Mouse (Mus musculus) macrophage (primary cell): Measurements from ENCODE around the gene Cdh15. TPM values are rescaled to one million over a fixed set of nuclear protein-coding genes. Genes with fewer than 3 reads are reported as not detected.

ENCODE experiments used
- H3K27ac ChIP-seq: fragments of 350-480 bp; formaldehyde crosslinking; 2 replicates; pipeline ENCODE4 v1.9.0; 2021
- H3K36me3 ChIP-seq: fragments of 350-480 bp; formaldehyde crosslinking; 2 replicates; pipeline ENCODE4 v1.9.0; 2021; ENCODE audit errors: inconsistent target
- H3K4me3 ChIP-seq: fragments of 350-480 bp; formaldehyde crosslinking; 2 replicates; pipeline ENCODE4 v1.9.0; 2021; ENCODE audit errors: inconsistent target
- H3K79me2 ChIP-seq: fragments of 350-480 bp; formaldehyde crosslinking; 2 replicates; pipeline ENCODE4 v1.9.0; 2021; ENCODE audit errors: inconsistent target
- WGBS: methylation state at CpG from one replicate; pipeline ENCODE4 v1.1.7; 2026; ENCODE audit warnings: inconsistent platforms; ENCODE audit not compliant: missing documents; 5-methylcytosine and 5-hydroxymethylcytosine counted together
- polyA plus RNA-seq: library from polyadenylated mRNA; stranded (reverse); fragments of 250-400 nt; gene quantifications from 3 replicates; pipeline ENCODE4 v1.2.4, GENCODE M21; 2018; ENCODE audit warnings: inconsistent platforms

Cdh15 gene
- polyA plus RNA-seq, 1 experiment from 2014 or later: not detected

DNA sequence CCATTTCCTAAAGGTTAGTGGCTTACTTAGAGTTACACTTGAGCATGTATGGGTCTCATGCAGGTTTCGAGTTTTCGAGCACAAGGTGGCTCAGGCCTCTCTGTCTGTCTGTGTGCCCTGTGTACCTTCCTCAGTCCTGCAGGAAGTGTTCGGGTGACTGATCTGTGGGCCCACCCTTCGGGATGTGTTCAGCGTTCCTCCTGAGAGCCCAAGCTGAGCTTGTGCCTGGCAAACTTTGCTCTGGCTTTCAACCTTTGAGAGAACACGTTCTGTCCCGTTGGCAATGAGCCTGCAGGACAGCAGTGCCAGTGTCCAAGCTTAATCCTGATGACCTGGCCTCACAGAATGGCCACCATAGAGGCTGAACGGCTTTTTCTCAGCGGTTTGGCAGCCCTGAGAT, 22.8 kb upstream of the Cdh15 start:
- Histone ChIP-seq H3K79me2 (no peaks in the 10 kb centered on the region), H3K36me3 (no peaks in the 10 kb centered on the region), H3K27ac (no peak overlapping the region), H3K4me3 (no peak overlapping the region)
- 63% methylated on average over 9 of the region's 9 CpGs for WGBS

DNA sequence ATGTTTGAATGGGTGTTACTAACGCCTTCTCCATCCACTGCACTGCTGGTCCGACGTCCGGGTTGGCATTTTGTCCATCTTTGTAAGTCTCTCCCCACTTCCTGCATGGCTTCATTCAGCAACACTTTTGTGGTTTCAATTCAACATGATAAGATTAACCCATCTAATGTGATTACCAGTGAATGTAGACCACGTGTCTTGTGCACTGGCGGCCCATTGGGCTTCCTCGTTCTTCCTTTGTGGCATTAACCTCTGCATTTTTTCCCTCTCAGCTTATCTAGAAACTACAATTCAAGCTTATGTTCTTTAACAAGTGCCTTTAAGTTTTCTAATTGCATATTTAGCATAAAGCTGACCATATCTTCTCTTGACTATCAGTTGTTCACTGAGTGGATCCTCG, 22.4 kb upstream of the Cdh15 start:
- Histone ChIP-seq H3K27ac (no peak overlapping the region), H3K79me2 (no peaks in the 10 kb centered on the region)
- 36% methylated on average over 8 of the region's 8 CpGs for WGBS

DNA sequence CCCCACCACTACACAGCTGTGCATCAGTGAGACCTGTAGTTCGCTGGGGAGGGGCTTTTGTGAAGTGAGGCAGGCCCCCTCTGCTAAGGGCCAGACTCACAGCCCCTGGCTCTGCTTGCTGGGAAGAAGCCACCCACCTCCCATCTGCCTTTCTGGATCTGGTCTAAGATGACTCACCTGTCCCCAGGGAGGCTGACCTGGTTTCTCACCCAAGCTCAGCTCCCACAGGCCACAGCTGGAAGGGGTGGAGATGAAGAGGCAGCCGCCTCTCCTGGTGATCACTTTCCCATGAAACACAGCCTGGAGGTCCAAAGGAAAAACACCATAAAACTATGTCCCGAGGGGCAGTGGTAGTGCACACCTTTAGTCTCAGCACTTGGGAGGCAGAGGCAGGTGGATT, 18.4 kb upstream of the Cdh15 start:
- Histone ChIP-seq H3K36me3 (no peaks in the 10 kb centered on the region), H3K79me2 (no peaks in the 10 kb centered on the region), H3K27ac (no peak overlapping the region), H3K4me3 (no peak overlapping the region)
- 92% methylated on average over 3 of the region's 3 CpGs for WGBS

More for the DNA sequence above, 22.4 kb upstream of the Cdh15 start:
- Histone ChIP-seq H3K4me3 (no peak overlapping the region), H3K36me3 (no peaks in the 10 kb centered on the region)

DNA sequence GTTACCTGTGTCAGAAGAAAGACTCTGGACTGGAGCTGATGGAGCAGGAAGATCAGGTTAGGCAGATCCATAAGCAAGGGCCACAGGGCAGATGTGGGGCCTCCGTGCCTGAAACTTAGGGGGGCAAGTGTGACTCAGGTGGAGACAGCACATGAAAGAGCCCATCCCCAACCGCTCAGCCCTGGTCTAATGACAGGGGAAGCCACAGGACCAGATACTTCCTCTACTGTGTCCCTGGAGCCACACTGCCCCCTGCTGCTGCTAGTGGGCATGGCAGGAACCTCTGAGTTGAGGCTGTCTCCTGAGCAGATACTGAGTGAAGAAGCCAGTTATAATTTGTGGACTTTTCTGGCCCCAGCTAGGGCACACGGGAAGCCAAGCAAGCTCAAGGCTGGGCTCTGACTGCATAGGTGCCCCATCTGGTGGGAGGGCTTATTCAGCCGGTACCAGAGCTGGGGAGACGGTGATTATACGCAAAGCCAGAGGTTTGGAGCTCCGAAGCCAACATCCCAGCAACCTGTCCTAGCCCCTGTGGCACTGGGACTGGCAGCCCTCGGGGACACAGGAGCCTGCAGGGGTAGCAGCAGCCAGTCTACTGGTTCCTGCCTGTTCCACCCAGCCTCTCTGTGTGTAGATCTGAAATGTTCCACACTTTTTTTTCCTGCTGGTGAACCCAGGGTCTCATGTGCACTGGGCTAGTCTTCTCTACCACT, 17.3 kb upstream of the Cdh15 start:
- Histone ChIP-seq H3K27ac (no peak overlapping the region), H3K4me3 (no peak overlapping the region), H3K36me3 (no peaks in the 10 kb centered on the region), H3K79me2 (no peaks in the 10 kb centered on the region)
- 37% methylated on average over 7 of the region's 8 CpGs for WGBS

DNA sequence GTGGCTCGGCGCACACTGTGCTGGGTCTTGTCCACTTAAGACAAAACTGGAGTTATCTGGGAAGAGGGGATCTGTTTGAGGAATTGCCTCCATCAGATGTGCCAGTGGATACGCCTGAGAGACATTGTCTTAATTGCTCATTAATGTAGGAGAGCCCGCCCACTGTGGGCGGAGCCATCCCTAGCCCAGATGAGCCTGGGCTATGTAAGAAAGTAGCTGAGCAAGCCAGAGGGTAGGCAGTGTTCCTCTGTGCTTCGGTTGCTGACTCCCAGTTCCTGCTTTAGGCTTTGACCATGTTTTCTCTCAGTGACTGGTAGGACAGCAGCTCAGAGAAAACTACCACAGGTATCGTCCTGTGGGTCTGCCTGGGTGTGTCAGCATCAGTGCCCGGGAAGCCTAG, 13.3 kb upstream of the Cdh15 start:
- WGBS: 85% methylated on average over 8 of the region's 8 CpGs
- H3K36me3 ChIP-seq: no peaks in the 10 kb centered on the region
- H3K27ac ChIP-seq: no peak overlapping the region
- no peak overlapping the region for H3K4me3 ChIP-seq
- no peaks in the 10 kb centered on the region for H3K79me2 ChIP-seq

DNA sequence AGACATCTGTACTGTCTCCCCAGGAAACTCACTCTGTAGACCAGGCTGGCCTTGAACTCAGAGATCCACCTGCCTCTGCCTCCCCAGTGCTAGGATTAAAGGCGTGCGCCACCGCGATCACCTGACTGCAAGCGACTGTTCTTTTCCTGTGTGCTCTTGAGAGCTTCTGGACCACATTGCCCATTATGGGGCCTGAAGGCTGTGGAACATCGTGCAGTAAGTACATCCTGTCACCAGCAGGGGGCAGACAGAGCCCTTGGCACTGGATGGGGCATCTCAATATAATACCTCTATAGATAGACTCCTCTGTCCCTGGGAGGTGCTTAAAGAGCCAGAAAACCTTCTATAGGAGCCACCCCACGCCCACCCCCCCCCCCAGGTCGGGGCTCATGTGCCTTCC, 12.8 kb upstream of the Cdh15 start:
- no peaks in the 10 kb centered on the region for H3K79me2 ChIP-seq
- WGBS: 14% methylated on average over 8 of the region's 8 CpGs
- H3K36me3 ChIP-seq: no peaks in the 10 kb centered on the region
- no peak overlapping the region for H3K4me3 ChIP-seq
- no peak overlapping the region for H3K27ac ChIP-seq

DNA sequence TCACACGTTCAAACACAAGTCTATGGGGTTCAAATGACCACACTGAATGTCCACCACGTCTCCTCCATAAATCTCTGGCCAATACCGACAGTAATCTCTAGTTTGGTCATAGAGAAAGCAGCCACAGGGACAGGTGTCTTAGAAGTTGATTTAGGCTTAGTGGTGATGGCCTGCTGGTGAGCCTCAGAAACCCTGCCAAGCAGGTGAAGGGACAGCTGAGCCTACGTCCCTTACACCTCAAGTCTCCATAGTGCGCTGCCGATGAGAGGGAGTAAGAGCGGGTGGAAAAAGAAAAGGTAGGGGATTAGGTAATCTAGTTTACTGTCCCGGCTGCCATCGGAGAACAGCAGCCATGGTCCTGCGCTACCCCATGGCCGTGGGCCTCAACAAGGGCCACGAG, 11.6 kb upstream of the Cdh15 start:
- H3K79me2 ChIP-seq: no peaks in the 10 kb centered on the region
- no peak overlapping the region for H3K4me3 ChIP-seq
- H3K27ac ChIP-seq: no peak overlapping the region
- H3K36me3 ChIP-seq: no peaks in the 10 kb centered on the region
- 90% methylated on average over 12 of the region's 12 CpGs for WGBS

DNA sequence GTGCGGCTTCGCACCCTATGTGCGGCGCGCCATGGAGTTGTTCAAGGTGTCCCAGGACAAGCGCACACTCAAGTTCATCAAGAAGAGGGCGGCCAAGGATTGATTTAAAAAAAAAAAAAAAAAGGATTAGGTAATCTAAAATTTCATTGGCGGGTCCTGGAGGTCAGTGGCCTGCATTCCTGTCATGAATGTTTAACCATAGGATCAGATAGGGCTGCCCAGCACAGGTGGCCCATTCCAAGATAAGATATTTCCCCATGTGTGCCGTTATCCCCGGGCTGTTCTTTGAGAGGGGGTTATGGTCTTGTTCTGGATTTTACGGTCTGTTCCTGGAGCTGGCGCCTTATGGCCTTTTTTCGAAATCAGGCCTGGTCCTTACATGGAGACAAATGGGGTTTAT, 11.1 kb upstream of the Cdh15 start:
- no peaks in the 10 kb centered on the region for H3K36me3 ChIP-seq
- no peak overlapping the region for H3K4me3 ChIP-seq
- WGBS: 94% methylated on average over 13 of the region's 13 CpGs
- no peaks in the 10 kb centered on the region for H3K79me2 ChIP-seq
- no peak overlapping the region for H3K27ac ChIP-seq

DNA sequence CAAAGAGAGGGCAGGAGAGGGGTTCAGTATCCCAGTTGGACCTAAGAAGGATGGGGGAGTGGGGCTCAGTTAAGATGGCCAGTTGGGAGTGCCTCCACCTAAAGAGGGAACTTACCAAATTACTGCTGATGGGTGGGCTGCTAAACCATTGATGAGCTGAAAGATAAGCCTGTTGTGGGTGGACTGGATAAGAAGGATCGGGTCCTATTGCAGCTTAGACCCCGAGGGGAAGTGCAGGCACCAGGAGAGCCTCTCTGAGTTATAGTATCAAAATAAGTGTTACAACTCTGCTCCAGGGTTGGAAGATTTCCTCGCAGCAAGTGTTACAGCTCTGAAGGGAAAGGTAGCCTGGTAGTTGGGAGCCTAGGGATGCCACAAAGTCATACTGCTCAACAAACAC, 3.6 kb upstream of the Cdh15 start:
- no peak overlapping the region for H3K27ac ChIP-seq
- no peaks in the 10 kb centered on the region for H3K79me2 ChIP-seq
- 53% methylated on average over 3 of the region's 3 CpGs for WGBS
- no peak overlapping the region for H3K4me3 ChIP-seq
- no peaks in the 10 kb centered on the region for H3K36me3 ChIP-seq

DNA sequence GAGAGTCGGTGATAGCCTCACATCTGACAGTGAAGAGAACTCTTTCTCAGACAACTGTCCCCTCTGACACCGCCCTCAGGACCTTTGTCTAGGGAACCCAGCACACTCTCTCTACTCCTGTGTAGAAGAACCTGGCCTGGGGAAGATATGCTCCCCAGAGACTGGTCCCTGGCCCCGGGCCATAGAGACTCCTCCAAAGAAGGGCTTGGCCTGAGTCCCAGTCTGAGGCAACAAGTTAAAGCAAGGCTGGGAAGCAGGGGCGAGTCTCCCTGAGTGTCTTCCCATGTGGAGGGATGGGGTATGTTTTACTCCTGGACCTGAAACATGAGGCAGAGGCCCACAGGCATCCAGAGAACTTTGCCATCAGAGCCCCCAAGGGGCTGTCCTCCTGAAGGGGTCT, 2.1 kb upstream of the Cdh15 start:
- H3K79me2 ChIP-seq: no peaks in the 10 kb centered on the region
- H3K27ac ChIP-seq: no peak overlapping the region
- H3K4me3 ChIP-seq: no peak overlapping the region
- H3K36me3 ChIP-seq: no peaks in the 10 kb centered on the region
- 78% methylated on average over 4 of the region's 4 CpGs for WGBS

DNA sequence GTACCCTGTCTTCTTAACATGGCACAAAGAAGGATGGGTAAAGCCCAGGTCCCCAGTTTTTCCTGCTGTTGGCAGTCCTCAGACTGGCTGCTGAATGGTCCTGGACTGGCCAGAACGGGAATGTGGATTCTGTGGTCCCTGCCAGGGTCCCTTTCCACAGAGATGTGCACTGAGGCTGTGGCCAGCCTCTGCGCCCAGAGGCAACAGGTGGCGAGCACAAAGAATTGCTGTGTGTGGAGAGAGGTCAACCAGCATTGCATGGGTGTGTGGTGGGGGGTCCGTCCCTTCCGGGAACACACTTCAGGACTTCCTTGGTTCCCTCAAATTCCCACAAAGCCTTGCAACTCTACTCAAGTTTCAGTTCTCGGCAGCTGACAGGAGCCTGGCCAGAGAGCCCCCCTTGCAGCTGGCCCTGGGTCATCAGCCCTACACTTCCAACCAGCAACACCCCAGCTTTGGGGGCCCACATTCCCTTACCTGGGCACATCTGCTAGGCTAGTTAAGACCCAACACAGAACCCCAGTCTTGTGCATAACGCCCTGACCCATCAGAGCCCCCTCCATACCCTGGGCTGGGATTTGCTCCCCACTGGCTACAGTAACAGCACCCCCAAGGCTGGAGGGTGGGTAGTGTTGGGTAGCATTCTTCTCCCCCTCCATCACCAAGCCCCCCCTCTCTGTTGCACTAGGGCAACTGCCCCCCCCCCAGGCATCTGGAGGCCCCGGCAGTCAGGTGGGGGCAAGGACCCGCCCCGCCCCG, 1.6 kb downstream of the Cdh15 start:
- no peak overlapping the region for H3K27ac ChIP-seq
- H3K36me3 ChIP-seq: no peaks in the 10 kb centered on the region
- 97% methylated on average over 7 of the region's 11 CpGs for WGBS
- H3K79me2 ChIP-seq: no peaks in the 10 kb centered on the region
- no peak overlapping the region for H3K4me3 ChIP-seq

DNA sequence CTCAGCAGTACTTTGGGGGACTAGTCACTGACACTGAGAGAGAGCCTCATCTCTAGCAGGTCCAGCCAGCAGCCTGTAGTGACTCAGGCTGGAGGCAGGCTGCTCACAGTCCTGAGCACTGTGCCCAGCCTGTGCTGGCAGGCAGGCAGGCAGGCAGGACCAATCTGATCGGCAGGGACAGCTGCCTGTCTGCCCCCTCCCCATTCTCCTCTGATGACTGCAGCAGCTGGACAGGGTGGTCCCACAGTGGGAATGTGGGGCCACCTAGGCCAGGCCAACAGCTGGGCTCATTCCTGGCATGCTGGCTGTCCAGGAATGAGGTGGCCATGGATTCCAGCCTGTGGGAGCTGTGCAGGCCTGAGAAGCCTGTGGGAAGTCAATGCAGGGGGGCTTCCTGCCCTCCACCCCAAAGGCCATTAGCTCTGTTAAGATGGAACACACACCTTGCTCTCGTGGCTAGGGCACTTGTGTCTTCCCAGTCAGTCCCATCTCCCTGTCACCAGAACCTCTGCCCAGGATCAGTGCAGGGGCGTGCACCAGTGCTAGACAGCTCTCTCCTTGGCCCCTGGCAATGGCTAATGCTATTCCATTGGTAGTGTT, 3.0 kb downstream of the Cdh15 start:
- H3K4me3 ChIP-seq: no peak overlapping the region
- no peak overlapping the region for H3K27ac ChIP-seq
- H3K36me3 ChIP-seq: no peaks in the 10 kb centered on the region
- no peaks in the 10 kb centered on the region for H3K79me2 ChIP-seq
- 88% methylated on average over 3 of the region's 3 CpGs for WGBS

DNA sequence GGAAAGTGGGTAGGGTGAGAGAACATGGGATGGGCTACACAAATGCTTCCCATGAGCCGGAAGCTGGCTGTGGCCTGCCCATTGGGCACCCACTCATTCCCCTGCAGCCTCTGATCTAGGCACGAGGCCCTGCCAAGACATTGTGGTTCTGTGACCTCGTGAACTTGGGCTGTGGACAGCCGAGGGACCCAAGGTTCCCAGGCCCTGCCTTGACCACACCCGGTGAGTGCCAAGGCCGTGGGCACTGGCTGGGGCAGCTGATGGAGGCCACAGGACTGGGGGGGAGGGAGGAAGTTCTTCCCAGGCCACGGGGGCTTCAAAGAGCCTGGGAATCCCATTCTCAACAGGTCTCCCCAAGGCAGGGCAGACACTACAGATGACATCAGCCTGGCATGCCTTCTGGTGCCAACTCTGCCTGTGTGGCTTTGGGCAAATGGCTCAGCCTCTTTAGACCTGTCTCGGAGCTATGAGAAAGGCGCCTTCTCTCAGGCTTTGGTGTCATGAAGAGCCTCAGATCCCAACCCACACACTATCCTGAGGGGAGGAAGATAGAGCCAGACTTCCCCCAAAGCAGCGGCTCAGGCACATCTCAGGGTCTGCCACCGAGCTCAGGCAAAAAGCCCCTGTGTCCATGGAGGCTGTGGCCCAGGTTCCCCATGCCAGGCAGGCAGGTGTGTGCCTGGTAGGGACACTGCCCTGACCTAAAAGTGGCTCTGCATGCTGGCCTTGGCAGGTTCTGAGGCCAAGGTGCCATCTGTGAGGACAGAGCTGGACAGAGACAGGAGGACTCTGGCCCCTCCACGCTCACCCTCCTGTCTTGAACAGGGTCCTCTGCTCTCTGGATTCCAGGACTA, 4.2 kb downstream of the Cdh15 start:
- no peak overlapping the region for H3K4me3 ChIP-seq
- 81% methylated on average over 12 of the region's 12 CpGs for WGBS

DNA sequence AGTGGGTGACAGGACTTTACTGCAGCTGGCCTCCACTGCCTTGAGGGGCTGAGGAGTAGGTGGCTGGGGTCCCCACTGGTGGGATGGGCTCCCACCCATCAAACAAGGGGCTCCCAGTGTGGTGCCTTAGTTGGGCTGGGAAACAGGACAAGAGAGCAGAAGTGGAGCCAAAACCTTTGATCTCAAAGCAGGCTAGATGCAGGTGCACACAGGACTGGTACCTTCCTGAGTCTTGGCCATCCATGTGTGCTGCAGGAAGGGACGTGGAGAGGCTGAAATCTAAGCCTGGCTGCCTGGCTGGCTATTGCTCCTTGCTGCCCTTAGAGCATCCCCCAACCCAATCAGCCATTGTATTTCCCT, 4.8 kb downstream of the Cdh15 start:
- H3K27ac ChIP-seq: no peak overlapping the region
- WGBS: 71% methylated on average over 1 of the region's 1 CpGs
- no peak overlapping the region for H3K4me3 ChIP-seq
- H3K36me3 ChIP-seq: no peaks in the 10 kb centered on the region
- H3K79me2 ChIP-seq: no peaks in the 10 kb centered on the region

More for the DNA sequence above, 4.2 kb downstream of the Cdh15 start:
- no peaks in the 10 kb centered on the region for H3K36me3 ChIP-seq
- no peaks in the 10 kb centered on the region for H3K79me2 ChIP-seq
- no peak overlapping the region for H3K27ac ChIP-seq
